Mouse (Mus musculus) hindbrain, embryonic 14.5 days (tissue): ENCODE measurements at regions not wholly inside any gene's neighbourhood (a gene's known extent, or its start where the extent isn't known, plus 50 kb on each side); places are given as distances from the start of the nearest gene placed in this dataset.

Experiments
- ATAC-seq: fragments of 200-750 bp; cut with Nextera tagmentation; 2 replicates; pipeline ENCODE4 v1.8.0; 2017; ENCODE audit warnings: moderate number of reproducible peaks, mild to moderate bottlenecking, moderate TSS enrichment, moderate library complexity; ENCODE audit not compliant: low FRiP score
- DNase-seq: peaks from one replicate; pipeline ENCODE4 v3.0.0-alpha.2; 2015; ENCODE audit warnings: low spot score
- H3K27ac ChIP-seq: fragments of 300-500 bp; sonication (generic); 2 replicates; pipeline ENCODE4 v1.5.1; 2014; ENCODE audit warnings: mild to moderate bottlenecking, moderate library complexity
- H3K27me3 ChIP-seq: fragments of 300-500 bp; sonication (generic); 2 replicates; pipeline ENCODE4 v1.6.1; 2014; ENCODE audit warnings: mild to moderate bottlenecking, low read length, mixed read lengths; ENCODE audit not compliant: control insufficient read depth, insufficient read depth
- H3K36me3 ChIP-seq: fragments of 300-500 bp; sonication (generic); replicated peaks from 2 replicates; pipeline ENCODE4 v1.6.1; 2014; ENCODE audit not compliant: control insufficient read depth, insufficient read depth
- H3K4me1 ChIP-seq: fragments of 300-500 bp; sonication (generic); replicated peaks from 2 replicates; pipeline ENCODE4 v1.6.1; 2014; ENCODE audit warnings: antibody characterized with exemption, low read length, mixed read lengths; ENCODE audit not compliant: control insufficient read depth, insufficient read depth
- H3K4me2 ChIP-seq: fragments of 300-500 bp; sonication (generic); replicated peaks from 2 replicates; pipeline ENCODE4 v1.6.1; 2014; ENCODE audit warnings: mild to moderate bottlenecking, moderate library complexity
- H3K4me3 ChIP-seq: fragments of 300-500 bp; sonication (generic); replicated peaks from 2 replicates; pipeline ENCODE4 v1.5.1; 2014; ENCODE audit warnings: mild to moderate bottlenecking, low read length
- H3K9ac ChIP-seq: fragments of 300-500 bp; sonication (generic); 2 replicates; pipeline ENCODE4 v1.6.1; 2014
- H3K9me3 ChIP-seq: fragments of 300-500 bp; sonication (generic); 2 replicates; pipeline ENCODE4 v1.6.1; 2016; ENCODE audit warnings: low read length; ENCODE audit not compliant: control insufficient read depth
- WGBS: fragments of 180-500 bp; shearing (Covaris S2); extraction: QIAGEN DNeasy Blood & Tissue Kit; methylation state at CpG from one replicate; pipeline ENCODE4 v1.1.7; 2014; 5-methylcytosine and 5-hydroxymethylcytosine counted together

- Histone ChIP-seq H3K27me3 (no peaks in the 10 kb centered on the region), H3K4me2 (no peak overlapping the region), H3K36me3 (no peaks in the 10 kb centered on the region), H3K27ac (no peak overlapping the region), H3K9me3 (no peaks in the 10 kb centered on the region), H3K4me3 (no peak overlapping the region), H3K9ac (no peak overlapping the region), H3K4me1 (peaks cover 19% of the 10 kb centered on the region)
- whole genome bisulfite sequencing = 36% methylated on average over 5 of the region's 5 CpGs
- DNase-seq (no peak), ATAC-seq (no peak)
Observed at GRCm38 (mm10) chr13:99729145-99729544, 171.7 kb downstream of the Cartpt start.

GRCm38 (mm10) chr13:99724245-99724644 is 176.6 kb downstream of the Cartpt start:
- H3K9ac ChIP-seq = no peak overlapping the region
- no peaks in the 10 kb centered on the region for H3K36me3 ChIP-seq
- DNase-seq (peak; percentile 49), ATAC-seq (peak; percentile 67)
- peak overlapping the region; percentile 77 for H3K27ac ChIP-seq
- H3K4me2 ChIP-seq = 0 out of 2 replicates have a peak overlapping the region, but pooled peaks have one; percentile 2
- 32% methylated on average over 7 of the region's 7 CpGs for WGBS
- peaks cover 27% of the 10 kb centered on the region for H3K4me1 ChIP-seq
- no peak overlapping the region for H3K4me3 ChIP-seq
- no peaks in the 10 kb centered on the region for H3K27me3 ChIP-seq
- no peaks in the 10 kb centered on the region for H3K9me3 ChIP-seq

- Histone ChIP-seq H3K9ac (no peak overlapping the region), H3K36me3 (no peaks in the 10 kb centered on the region), H3K4me2 (no peak overlapping the region), H3K9me3 (no peaks in the 10 kb centered on the region), H3K4me3 (no peak overlapping the region), H3K4me1 (peaks cover 21% of the 10 kb centered on the region), H3K27ac (peak overlapping the region; percentile 77), H3K27me3 (no peaks in the 10 kb centered on the region)
- no peak for DNase-seq
- WGBS = 38% methylated on average over 5 of the region's 5 CpGs
- ATAC-seq = no peak
Observed at GRCm38 (mm10) chr13:99723237-99723981, 177.5 kb downstream of the Cartpt start.

GRCm38 (mm10) chr13:99720566-99720965 is 180.3 kb downstream of the Cartpt start:
- H3K4me2 ChIP-seq = no peak overlapping the region
- peaks cover 21% of the 10 kb centered on the region for H3K4me1 ChIP-seq
- no peak for ATAC-seq
- H3K9me3 ChIP-seq = no peaks in the 10 kb centered on the region
- H3K27me3 ChIP-seq = no peaks in the 10 kb centered on the region
- H3K36me3 ChIP-seq = no peaks in the 10 kb centered on the region
- H3K9ac ChIP-seq = no peak overlapping the region
- no peak for DNase-seq
- H3K27ac ChIP-seq = no peak overlapping the region
- no peak overlapping the region for H3K4me3 ChIP-seq
- 86% methylated on average over 3 of the region's 3 CpGs for WGBS

GRCm38 (mm10) chr13:99696559-99696890 is 180.2 kb upstream of the Map1b start:
- H3K9me3 ChIP-seq = no peaks in the 10 kb centered on the region
- H3K4me1 ChIP-seq = no peaks in the 10 kb centered on the region
- H3K36me3 ChIP-seq = no peaks in the 10 kb centered on the region
- ATAC-seq (no peak), DNase-seq (no peak)
- H3K27ac ChIP-seq = 0 out of 2 replicates have a peak overlapping the region, but pooled peaks have one; percentile 0
- H3K27me3 ChIP-seq = no peaks in the 10 kb centered on the region
- no peak overlapping the region for H3K4me2 ChIP-seq
- no peak overlapping the region for H3K9ac ChIP-seq
- H3K4me3 ChIP-seq = no peak overlapping the region
- WGBS = 62% methylated on average over 3 of the region's 3 CpGs

- ATAC-seq = no peak
- 0 out of 2 replicates have a peak overlapping the region, but pooled peaks have one; percentile 0 for H3K27ac ChIP-seq
- WGBS = 51% methylated on average over 7 of the region's 7 CpGs
Observed at GRCm38 (mm10) chr13:99695874-99696558, 179.7 kb upstream of the Map1b start.

GRCm38 (mm10) chr13:99679934-99680333 is 163.6 kb upstream of the Map1b start:
- Histone ChIP-seq H3K4me1 (peaks cover 7% of the 10 kb centered on the region; the same call in 1 of the 2 replicates), H3K27me3 (no peaks in the 10 kb centered on the region), H3K9me3 (no peaks in the 10 kb centered on the region), H3K4me2 (no peak overlapping the region), H3K36me3 (no peaks in the 10 kb centered on the region), H3K9ac (no peak overlapping the region), H3K27ac (no peak overlapping the region), H3K4me3 (no peak overlapping the region)
- ATAC-seq (no peak), DNase-seq (no peak)
- 90% methylated on average over 3 of the region's 3 CpGs for WGBS

More at GRCm38 (mm10) chr13:99695874-99696558, 179.7 kb upstream of the Map1b start:
- H3K4me3 ChIP-seq = no peak overlapping the region
- H3K4me2 ChIP-seq = no peak overlapping the region
- H3K9me3 ChIP-seq = no peaks in the 10 kb centered on the region
- DNase-seq = no peak
- H3K4me1 ChIP-seq = no peaks in the 10 kb centered on the region
- no peaks in the 10 kb centered on the region for H3K27me3 ChIP-seq
- H3K9ac ChIP-seq = no peak overlapping the region
- H3K36me3 ChIP-seq = no peaks in the 10 kb centered on the region

GRCm38 (mm10) chr13:99679430-99679829 is 163.1 kb upstream of the Map1b start:
- DNase-seq (peak; percentile 48), ATAC-seq (peak; percentile 21; the same call in 1 of the 2 replicates)
- Histone ChIP-seq H3K27me3 (no peaks in the 10 kb centered on the region), H3K4me3 (no peak overlapping the region), H3K9ac (no peak overlapping the region), H3K36me3 (no peaks in the 10 kb centered on the region), H3K4me1 (peaks cover 7% of the 10 kb centered on the region; the same call in 1 of the 2 replicates), H3K4me2 (no peak overlapping the region), H3K9me3 (no peaks in the 10 kb centered on the region), H3K27ac (no peak overlapping the region)
- WGBS = 26% methylated on average over 2 of the region's 2 CpGs

GRCm38 (mm10) chr13:99676393-99676792 is 160.1 kb upstream of the Map1b start:
- no peaks in the 10 kb centered on the region for H3K36me3 ChIP-seq
- H3K9ac ChIP-seq = no peak overlapping the region
- no peak overlapping the region for H3K27ac ChIP-seq
- no peak overlapping the region for H3K4me3 ChIP-seq
- H3K27me3 ChIP-seq = no peaks in the 10 kb centered on the region
- H3K9me3 ChIP-seq = no peaks in the 10 kb centered on the region
- DNase-seq (peak; percentile 62), ATAC-seq (peak; percentile 51; the same call in 1 of the 2 replicates)
- no peak overlapping the region for H3K4me2 ChIP-seq
- H3K4me1 ChIP-seq = peaks cover 7% of the 10 kb centered on the region
- 0% methylated on average over 1 of the region's 1 CpGs for WGBS
